Mouse (Mus musculus) layer of hippocampus, postnatal 36 days (tissue): ENCODE results near the gene Pdgfb. TPM values are rescaled to one million over a fixed set of nuclear protein-coding genes. Genes with fewer than 3 reads are reported as not detected.

Experiments used
- DNase-seq, 2 experiments: peaks; one replicate each; pipeline ENCODE4 v3.0.0; 2022
- total RNA-seq, 2 experiments: library from RNA; stranded (reverse); gene quantifications; 2 replicates each; pipeline ENCODE4 v1.2.3; 2021

Pdgfb gene
- total RNA-seq, 2 experiments from 2014 or later = 27.3 to 27.6 TPM

DNA sequence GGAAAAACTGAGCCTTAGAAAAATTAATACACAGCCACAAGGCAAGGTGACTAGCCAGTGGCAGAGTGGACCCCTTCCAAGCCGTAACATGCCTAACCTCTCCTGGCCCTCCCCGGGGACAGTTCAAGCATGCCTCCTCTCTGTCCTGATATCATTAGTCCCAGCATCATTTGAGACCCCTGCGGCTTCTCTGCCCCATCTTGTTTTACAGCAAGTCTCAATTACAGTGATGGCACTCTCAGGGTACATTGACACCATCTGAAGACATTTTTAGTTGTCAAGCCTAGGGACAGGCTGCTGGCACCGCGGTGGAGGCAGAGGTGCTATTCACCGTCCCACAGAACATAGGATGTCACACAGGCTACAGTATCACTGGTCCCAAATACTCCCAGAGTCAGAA, 6.3 kb downstream of the Pdgfb start:
- no peak for DNase-seq

- no peak for DNase-seq
Measured at GRCm38 (mm10) chr15:80006156-80006555, 8.6 kb downstream of the Pdgfb start.

DNA sequence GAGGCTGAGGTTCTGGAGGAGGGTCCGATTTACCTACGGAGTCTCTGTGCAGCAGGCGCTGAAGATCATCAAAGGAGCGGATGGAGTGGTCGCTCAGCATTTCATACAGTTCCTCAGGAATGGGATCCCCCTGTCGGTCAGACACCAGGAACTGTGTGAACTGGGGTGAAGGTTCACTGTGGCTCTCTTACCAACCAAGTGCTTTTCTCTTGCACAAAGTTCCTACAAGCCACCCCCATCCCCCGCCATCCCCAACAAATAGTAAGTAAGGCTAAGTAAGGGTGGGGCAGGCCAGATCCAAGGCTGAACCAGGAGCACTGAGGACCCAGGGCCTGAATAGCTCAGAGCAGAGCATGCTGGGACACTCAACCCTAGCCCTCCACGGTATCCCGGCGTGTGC, 9.3 kb downstream of the Pdgfb start:
- no peak for DNase-seq

DNA sequence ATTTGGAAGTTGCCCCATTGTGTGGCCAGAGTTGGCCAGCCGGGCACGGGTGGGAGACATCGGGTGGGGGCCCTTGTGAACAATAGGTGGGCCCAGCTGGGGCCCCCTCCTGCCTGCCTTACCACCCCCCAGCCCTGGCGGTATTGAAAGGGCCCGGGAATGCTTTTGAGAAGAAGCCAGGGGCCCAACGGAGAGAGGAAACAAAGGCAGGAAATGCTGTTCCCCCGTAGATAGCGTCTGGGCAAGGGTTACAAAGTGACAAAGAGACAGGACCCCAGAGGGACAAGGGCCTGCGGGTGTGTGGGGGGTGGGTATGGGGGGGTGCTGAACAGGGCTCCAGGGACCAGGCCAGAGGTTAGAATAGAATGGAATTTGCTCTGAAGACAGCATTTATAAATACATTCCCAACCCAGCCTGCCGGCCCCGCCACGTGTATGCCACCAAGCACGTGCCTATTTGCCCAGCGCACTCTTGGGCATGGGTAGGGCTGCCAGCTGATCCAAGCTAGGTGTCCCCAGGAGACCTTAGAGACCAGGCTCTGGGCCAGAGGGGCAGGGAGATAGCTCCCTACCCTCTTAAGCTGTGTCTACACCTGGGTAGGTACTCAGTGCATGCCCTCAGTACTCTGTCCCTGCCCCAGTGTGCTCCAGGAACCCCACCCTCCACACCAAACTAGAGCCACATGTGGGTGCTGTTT, 10.0 kb downstream of the Pdgfb start:
- no peak for DNase-seq

DNA sequence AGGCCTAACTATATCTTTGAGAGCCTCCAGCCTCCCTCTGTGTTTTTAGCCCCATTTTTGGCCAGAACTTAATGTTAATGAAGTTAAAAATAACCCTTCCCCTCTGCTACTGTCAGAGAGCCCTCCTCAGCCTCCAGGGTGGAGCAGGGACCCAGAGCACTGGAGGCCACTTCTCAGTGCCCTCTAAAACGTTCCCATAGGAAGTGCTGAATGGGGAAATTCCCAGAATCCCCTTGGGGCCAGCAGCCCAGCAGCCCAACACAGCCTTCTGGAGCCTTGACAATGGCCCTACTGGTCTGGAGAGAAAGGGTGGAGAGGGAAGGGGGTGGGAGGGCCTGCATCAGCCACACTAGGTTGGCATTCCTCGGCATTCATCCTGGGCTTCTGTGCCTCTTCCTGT, 11.2 kb downstream of the Pdgfb start:
- DNase-seq = no peak

- no peak for DNase-seq
Measured at GRCm38 (mm10) chr15:80001601-80002000, 13.2 kb downstream of the Pdgfb start.

- DNase-seq = no peak
Measured at GRCm38 (mm10) chr15:80000694-80001093, 14.1 kb downstream of the Pdgfb start.

DNA sequence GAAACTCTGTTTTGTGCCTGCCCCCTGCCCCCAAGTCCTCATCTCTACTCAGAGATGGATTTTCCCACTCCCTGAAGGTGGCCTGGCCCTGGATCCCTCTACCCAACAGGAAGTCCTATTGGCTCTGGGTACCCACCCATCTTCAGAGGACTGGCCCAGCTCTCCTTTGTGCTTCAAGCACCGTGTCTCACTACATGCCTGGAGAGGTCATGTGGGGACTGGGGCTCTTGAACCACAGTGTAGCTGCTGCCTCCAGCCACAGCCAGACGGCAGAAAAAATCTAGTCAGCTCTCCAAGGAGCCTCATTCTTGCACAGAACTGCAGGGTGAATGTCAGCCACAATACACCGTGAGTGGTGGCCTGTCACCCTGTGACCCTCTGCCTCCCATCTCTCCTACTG, 16.8 kb downstream of the Pdgfb start:
- DNase-seq = no peak

DNA sequence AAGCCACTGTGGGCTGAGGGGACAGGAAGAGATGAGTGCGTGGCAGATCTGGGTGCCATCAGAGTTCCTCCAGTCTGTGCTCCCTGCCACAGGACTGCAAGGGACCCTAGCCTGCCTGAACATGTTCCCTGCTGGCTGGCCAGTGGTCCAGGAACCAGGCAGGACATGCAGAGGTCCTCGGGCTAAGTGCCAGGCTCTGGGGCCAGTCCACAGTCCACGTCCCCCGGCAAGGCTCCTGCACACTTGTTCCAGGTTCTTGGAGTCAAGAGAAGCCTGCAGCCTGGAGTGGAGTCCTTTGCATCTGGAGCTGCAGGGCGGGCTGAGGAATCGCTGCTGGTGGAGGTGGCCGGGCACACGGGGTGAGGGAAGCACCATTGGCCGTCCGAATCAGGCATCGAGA, 18.0 kb downstream of the Pdgfb start:
- DNase-seq = no peak

DNA sequence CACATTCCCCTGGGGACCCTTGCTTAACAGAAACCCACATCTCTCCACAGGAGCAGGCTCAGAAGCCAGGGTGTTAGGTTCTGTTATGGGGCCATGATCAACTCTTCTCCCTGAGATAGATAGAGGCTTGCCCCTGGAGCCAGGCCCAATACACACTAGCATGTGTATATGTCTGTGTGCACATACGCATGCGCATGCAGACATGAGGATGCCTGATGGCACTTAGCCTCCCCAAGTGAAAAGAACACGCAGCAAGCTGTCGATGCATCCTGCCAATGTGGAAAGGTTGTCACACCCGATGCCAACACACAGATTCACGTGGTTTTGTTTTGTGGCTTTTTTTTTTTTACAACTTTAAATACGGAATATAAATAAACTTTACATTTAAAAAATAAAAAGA, 19.2 kb downstream of the Pdgfb start:
- DNase-seq = peak; percentile 45 to 49

GRCm38 (mm10) chr15:79994566-79994965, 20.2 kb downstream of the Pdgfb start:
- no peak for DNase-seq

GRCm38 (mm10) chr15:79986182-79986581, 28.6 kb downstream of the Pdgfb start:
- DNase-seq = no peak

GRCm38 (mm10) chr15:79985471-79985870, 29.3 kb downstream of the Pdgfb start:
- no peak for DNase-seq

DNA sequence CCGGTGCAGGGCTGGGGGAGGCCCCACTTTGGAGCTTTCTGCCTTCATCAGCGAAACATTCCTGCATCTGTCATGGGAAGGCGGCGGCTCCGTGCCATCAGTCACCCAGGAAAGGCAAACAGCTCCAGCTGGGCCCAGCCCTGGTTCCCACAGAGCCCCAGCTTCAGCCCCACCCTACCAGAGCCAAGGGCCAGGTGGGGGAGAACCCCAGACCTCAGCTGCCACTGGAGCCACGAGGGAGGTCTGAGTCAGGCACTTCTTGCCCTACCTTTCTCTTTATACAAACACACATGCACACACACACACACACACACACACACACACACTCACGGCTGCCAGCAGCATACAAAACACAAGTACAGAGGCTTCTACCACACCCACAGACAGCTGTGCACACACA, 30.6 kb downstream of the Pdgfb start:
- no peak for DNase-seq

DNA sequence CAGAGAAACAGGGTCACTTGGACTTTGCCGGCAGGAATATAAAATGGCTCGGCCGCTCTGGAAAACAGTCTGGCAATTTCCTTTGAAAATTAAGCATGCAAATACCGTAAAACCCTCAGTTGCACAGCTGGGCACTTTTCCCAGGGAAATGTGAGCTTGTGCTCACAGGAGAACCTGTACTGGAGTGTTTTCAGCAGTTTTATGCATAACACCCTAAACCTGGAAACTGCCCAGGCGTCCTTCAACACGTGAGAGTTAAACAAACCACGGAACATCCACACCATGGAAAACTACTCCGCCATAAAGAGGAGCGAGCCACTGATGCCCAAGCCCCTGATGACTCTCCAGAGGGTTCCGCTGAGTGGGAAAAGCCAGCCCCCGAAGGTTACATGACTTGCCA, 34.1 kb downstream of the Pdgfb start:
- no peak for DNase-seq

DNA sequence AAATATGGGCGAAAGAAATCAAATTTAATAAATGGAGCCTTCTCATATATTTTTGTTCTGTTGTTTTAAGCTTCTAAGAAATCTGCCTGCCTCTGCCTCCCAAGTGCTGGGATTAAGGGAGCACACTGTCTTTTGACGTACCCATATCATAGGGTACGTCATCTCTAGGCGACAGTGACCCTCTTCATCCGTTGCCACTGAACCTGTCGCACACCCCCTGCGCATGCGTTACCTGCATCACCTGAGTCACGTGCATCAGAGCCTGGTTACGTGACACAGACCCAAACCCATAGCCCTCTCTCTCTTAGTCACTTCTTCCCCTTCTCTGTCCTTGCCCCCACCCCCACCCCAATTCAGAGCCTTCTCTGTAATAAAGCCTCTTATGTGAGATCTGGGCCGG, 42.6 kb downstream of the Pdgfb start:
- DNase-seq = no peak

DNA sequence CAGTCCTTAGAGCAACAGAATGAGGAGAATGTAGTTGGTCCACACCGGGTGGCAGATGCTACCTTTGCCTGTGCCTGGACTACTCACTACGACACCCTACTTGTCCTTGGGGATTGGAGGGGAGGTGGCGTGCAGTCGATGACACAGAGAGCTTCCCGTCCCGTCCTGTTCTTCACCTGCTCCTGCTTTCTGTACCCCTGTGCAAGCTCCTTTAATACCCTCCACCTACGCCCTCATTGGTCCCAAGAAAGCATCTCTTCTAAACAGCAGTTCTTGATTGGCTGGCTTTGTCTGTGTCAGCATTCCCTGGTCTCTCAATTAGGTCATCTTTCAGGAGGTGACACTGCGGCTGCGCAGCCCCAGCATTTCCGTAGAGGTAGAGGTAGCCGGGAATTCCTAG, 43.8 kb downstream of the Pdgfb start, which contains the start of gene Cbx7:
TSS of gene Cbx7 (minus strand) at position 180 of the 400 bp plus-strand sequence.
- no peak for DNase-seq

GRCm38 (mm10) chr15:79970491-79970890, 44.3 kb downstream of the Pdgfb start:
- DNase-seq = no peak

- no peak for DNase-seq
Measured at GRCm38 (mm10) chr15:79967346-79967745, 47.4 kb downstream of the Pdgfb start.

- no peak for DNase-seq
Measured at GRCm38 (mm10) chr15:79964376-79964775, 50.4 kb downstream of the Pdgfb start.

DNA sequence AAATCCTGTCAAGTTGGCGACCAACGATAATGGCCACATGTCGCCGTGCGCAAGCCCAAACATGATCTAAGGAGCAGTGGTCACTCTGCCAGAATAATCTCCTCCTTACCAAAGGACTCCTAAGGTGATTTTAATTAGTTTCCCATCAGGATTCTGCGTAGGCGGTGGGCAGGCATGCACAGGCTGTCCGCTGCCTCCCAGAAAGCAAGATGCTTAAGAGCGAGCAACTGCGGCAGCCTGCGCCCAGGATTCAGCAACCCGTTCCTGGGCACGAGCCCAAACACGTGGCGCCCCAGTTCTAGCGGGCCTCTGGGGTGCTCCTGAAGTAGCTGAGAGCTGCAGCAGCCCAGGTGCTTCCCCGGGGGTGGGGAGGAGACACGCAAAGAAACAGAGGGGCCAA, 52.1 kb downstream of the Pdgfb start:
- no peak for DNase-seq

DNA sequence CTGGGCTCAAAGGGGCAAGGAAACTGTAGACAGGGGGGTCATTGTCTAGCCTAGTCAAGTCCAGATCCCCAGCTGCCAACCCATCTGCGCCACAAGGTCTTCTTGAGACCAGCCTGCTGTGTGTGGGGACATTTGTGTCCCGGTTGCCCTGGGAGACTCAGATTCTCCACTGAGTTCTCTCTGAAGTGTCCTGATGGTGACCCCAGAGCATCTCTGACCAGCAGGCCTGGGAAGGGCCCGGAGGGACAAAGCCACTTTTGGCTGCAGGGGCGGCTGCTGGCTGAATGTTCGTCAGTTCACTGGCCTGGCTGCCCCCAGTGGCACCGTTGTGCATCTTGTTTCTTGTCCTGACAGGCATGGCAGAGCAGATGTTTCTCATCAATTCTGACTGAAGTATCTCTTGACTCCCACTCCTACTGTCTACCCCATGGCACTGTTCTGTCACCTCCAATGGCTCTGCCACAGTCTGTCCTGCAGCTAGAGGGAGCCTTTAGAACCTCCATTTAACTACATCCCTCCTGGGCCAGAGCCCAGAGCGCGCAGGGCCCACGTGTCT, 53.3 kb downstream of the Pdgfb start:
- no peak for DNase-seq

DNA sequence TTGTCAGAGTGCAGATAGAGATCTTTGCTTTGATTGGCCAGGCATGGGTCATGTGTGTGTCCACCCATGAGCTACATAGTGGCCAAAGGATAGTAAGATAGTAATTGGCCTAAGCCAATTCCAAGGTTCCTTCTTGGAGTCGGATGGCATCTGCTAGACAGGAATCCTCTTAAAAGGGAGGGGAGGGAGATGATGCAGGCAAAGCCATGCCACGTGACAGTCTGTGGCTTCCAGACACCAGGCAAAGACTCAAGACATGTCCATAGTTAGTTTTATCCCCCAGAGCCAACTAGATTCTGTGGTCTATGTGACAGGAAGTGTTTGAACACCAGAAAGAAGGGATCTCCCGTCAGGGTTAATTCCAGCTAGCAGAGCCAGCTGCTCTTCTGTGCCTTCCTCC, 56.4 kb downstream of the Pdgfb start:
- no peak for DNase-seq

DNA sequence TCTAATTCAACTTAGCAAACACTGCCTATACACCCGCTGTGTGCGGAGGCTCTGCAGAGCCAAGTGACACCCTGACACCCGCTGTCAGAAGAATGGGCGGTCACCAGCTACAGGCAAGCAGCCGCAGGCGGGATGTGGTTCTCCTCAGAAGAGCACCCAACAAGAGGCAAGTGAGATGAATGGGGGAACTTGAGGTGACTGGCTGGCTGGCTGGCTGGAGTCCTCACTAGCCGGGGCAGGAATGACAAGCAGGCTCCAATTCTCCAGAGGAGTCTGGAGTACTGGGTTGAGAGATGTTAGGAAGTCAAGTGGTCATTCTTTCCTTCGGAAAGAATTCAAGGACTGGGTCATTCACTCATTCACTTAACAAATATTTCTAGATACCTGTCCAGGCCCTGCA, 58.2 kb downstream of the Pdgfb start:
- no peak for DNase-seq

DNA sequence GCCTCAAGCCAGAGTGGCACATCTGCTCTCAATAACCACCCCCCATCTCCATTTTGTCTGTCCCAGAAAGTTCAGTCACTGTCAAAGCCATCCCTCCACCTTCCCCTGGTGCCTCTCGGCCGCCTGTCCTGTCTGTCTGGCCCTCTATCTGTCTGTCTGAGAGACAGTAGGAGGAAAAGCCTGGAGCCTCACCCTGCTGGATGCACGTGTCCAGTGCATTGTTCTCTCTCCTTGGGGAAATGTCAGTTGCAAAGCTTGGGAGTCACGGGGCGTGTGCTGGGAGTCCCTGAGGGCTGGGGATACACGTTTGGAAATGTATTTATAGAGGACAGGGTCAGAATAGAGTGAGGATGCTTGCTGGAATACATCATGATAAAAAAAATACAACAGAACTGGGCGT, 61.3 kb downstream of the Pdgfb start:
- DNase-seq = no peak
